Mouse (Mus musculus): ENCODE measurements around the gene Klk1b9.
"Not testable (repeated sequence)": the region's sequence is repeated elsewhere in the genome, so short reads cannot be mapped to it uniquely, and the experiment has no call there.

DNA sequence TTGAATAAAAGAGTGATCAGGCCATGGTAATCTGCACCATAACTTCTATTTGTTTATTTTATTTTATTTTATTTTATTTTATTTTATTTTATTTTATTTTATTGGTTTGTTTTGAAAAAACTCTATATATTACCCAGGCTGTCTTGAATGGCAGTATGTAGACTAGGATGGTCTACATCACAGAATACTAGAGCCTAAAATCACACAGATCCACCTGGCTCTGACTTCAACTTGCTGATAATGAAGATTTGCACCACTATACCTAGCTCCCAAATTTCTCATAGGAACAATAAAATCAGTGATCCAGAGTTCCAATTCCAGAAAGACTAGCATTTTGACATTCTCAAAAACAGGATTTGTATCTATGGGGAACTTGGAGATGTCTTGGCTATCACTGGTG lies 36.0 kb downstream of the Klk1b9 start, which contains the start of gene Klk1b26:
- TF ChIP-seq CTCF, EP300 (IDR thresholded peaks at IDR 0.05; ENCODE audit: low read depth): not testable (repeated sequence)

All from liver, embryonic 14.5 days (tissue).